Mouse (Mus musculus): ENCODE data around the gene Tmem238.
"Not testable (repeated sequence)": the region's sequence is repeated elsewhere in the genome, so short reads cannot be mapped to it uniquely, and the experiment has no call there.

Gene Tmem238

GRCm38 (mm10) chr7:4789436-4789935 is at the start of gene Tmem238:
Gene Tmem238, minus strand, starts transcription at chr7:4789656.
- DNase-seq (ENCODE audit: extremely low read depth, low read depth): no peak

GRCm38 (mm10) chr7:4837639-4838038 is 48.2 kb upstream of the Tmem238 start:
- DNase-seq (ENCODE audit: extremely low read depth, low read depth): no peak

GRCm38 (mm10) chr7:4836351-4836792 is 46.9 kb upstream of the Tmem238 start:
- no peak for DNase-seq (ENCODE audit: extremely low read depth, low read depth)

GRCm38 (mm10) chr7:4835631-4836327 is 46.3 kb upstream of the Tmem238 start:
- no peak for DNase-seq (ENCODE audit: extremely low read depth, low read depth)

GRCm38 (mm10) chr7:4830476-4830875 is 41.0 kb upstream of the Tmem238 start:
- DNase-seq (ENCODE audit: extremely low read depth, low read depth): no peak

GRCm38 (mm10) chr7:4825365-4825764 is 35.9 kb upstream of the Tmem238 start:
- no peak for DNase-seq (ENCODE audit: extremely low read depth, low read depth)

GRCm38 (mm10) chr7:4822162-4822907 is 32.9 kb upstream of the Tmem238 start:
- DNase-seq (ENCODE audit: extremely low read depth, low read depth): no peak

GRCm38 (mm10) chr7:4821690-4822089 is 32.2 kb upstream of the Tmem238 start:
- no peak for DNase-seq (ENCODE audit: extremely low read depth, low read depth)

GRCm38 (mm10) chr7:4820925-4821324 is 31.5 kb upstream of the Tmem238 start:
- DNase-seq (ENCODE audit: extremely low read depth, low read depth): not testable (repeated sequence)

GRCm38 (mm10) chr7:4816559-4816958 is 27.1 kb upstream of the Tmem238 start:
- no peak for DNase-seq (ENCODE audit: extremely low read depth, low read depth)

GRCm38 (mm10) chr7:4813105-4813791 is 23.8 kb upstream of the Tmem238 start:
- no peak for DNase-seq (ENCODE audit: extremely low read depth, low read depth)

GRCm38 (mm10) chr7:4812303-4813104 is 23.0 kb upstream of the Tmem238 start, which contains the start of gene Ube2s:
Gene Ube2s, minus strand, starts transcription at chr7:4812590.
- DNase-seq (ENCODE audit: extremely low read depth, low read depth): peak; percentile 100

- no peak for DNase-seq (ENCODE audit: extremely low read depth, low read depth)
Observed at GRCm38 (mm10) chr7:4811842-4812302, 22.4 kb upstream of the Tmem238 start.

- DNase-seq (ENCODE audit: extremely low read depth, low read depth): not testable (repeated sequence)
Observed at GRCm38 (mm10) chr7:4811131-4811530, 21.7 kb upstream of the Tmem238 start.

GRCm38 (mm10) chr7:4806716-4807115 is 17.3 kb upstream of the Tmem238 start:
- DNase-seq (ENCODE audit: extremely low read depth, low read depth): peak; percentile 58

- DNase-seq (ENCODE audit: extremely low read depth, low read depth): no peak
Observed at GRCm38 (mm10) chr7:4802247-4802646, 12.8 kb upstream of the Tmem238 start.

- DNase-seq (ENCODE audit: extremely low read depth, low read depth): no peak
Observed at GRCm38 (mm10) chr7:4795767-4796433, 6.4 kb upstream of the Tmem238 start.

- no peak for DNase-seq (ENCODE audit: extremely low read depth, low read depth)
Observed at GRCm38 (mm10) chr7:4794631-4795168, 5.2 kb upstream of the Tmem238 start.

GRCm38 (mm10) chr7:4793674-4794073 is 4.2 kb upstream of the Tmem238 start:
- DNase-seq (ENCODE audit: extremely low read depth, low read depth): no peak

GRCm38 (mm10) chr7:4793248-4793647 is 3.8 kb upstream of the Tmem238 start:
- DNase-seq (ENCODE audit: extremely low read depth, low read depth): not testable (repeated sequence)
